ENCODE assay signal across 18 mouse cellular contexts in genomic region chr9:30944234-30944633, GRCm38 (mm10). TPM values are rescaled to one million over a fixed set of nuclear protein-coding genes. Genes with fewer than 3 reads are reported as not detected.
A peak's percentile ranks its signal among the peaks of the same experiment; 100 is the strongest.
DNase-seq lines count a peak whose midpoint lies in the region; ATAC-seq and TF ChIP-seq lines count a peak whose summit lies in the region.
"Had no signal": no experiment of that assay in that cellular context is flagged by ENCODE, and none has a peak within 500 bp of the region (broad histone marks: within the 10 kb centered on the region; RNA-seq: fewer than 3 reads in every experiment).

No protein-coding gene starts in this region.

- peaks cover 66% of the 10 kb centered on the region for H3K27me3 ChIP-seq in heart, embryonic 12.5 days (replicated peaks)
- peaks cover 48% of the 10 kb centered on the region for H3K27me3 ChIP-seq in lung, postnatal 0 days (replicated peaks; ENCODE audit: insufficient read depth, low read length)
- H3K27me3 ChIP-seq in intestine, embryonic 14.5 days (replicated peaks; ENCODE audit: control insufficient read depth, insufficient read depth, low read length), result peaks cover 45% of the 10 kb centered on the region
- peaks cover 3% of the 10 kb centered on the region; the same call in 1 of the 2 replicates for H3K27me3 ChIP-seq in stomach, postnatal 0 days (ENCODE audit: control insufficient read depth, insufficient read depth, low read length)

- no peak for DNase-seq in heart, postnatal 25 days (ENCODE audit: low spot score)
- DNase-seq in lung, postnatal 0 days (ENCODE audit: low spot score), result no peak
- no peak for DNase-seq in lung, adult 18-20 months
- DNase-seq in intestine, embryonic 14.5 days (ENCODE audit: low spot score), result no peak
- no peak for DNase-seq in stomach, postnatal 0 days (ENCODE audit: low spot score)
- no peak for DNase-seq in MN1 (ENCODE audit: low spot score)
- DNase-seq: adrenal gland, postnatal 10 days; heart, postnatal 36 days; kidney, postnatal 10 days; right cerebral cortex, postnatal 25 days had no signal

- H3K4me2 ChIP-seq in heart, embryonic 12.5 days, result peak overlapping the region; percentile 99
- H3K4me2 ChIP-seq in lung, postnatal 0 days (replicated peaks; ENCODE audit: low read depth, low read length), result peak overlapping the region; percentile 88
- H3K4me2 ChIP-seq in intestine, embryonic 14.5 days (ENCODE audit: low read length), result peak overlapping the region; percentile 88
- H3K4me2 ChIP-seq in stomach, postnatal 0 days (replicated peaks; ENCODE audit: low read depth), result peak overlapping the region; percentile 95
- H3K4me2 ChIP-seq: liver, embryonic 12.5 days had no signal

- no peaks in the 10 kb centered on the region for H3K36me3 ChIP-seq in heart, embryonic 12.5 days
- no peaks in the 10 kb centered on the region for H3K36me3 ChIP-seq in lung, postnatal 0 days (ENCODE audit: insufficient read depth, low read length)
- no peaks in the 10 kb centered on the region for H3K36me3 ChIP-seq in intestine, embryonic 14.5 days (ENCODE audit: control insufficient read depth, insufficient read depth, low read length)
- H3K36me3 ChIP-seq in stomach, postnatal 0 days (ENCODE audit: control insufficient read depth, insufficient read depth, low read length), result no peaks in the 10 kb centered on the region
- H3K36me3 ChIP-seq: liver, embryonic 12.5 days; midbrain, embryonic 10.5 days had no signal

- no peak for TF ChIP-seq EP300 in lung, postnatal 0 days (IDR thresholded peaks at IDR 0.05)
- no peak for TF ChIP-seq EP300 in stomach, postnatal 0 days (optimal IDR thresholded peaks at IDR 0.05)

- intact Hi-C loops in heart, postnatal 25 days (cut with DNase I), result no loop called here

- no peak overlapping the region for H3K9ac ChIP-seq in heart, embryonic 12.5 days
- H3K9ac ChIP-seq in lung, postnatal 0 days (replicated peaks; ENCODE audit: low read depth), result no peak overlapping the region
- no peak overlapping the region for H3K9ac ChIP-seq in intestine, embryonic 14.5 days (ENCODE audit: low read length)
- H3K9ac ChIP-seq in stomach, postnatal 0 days (ENCODE audit: low read length), result no peak overlapping the region; the same call in 1 of the 2 replicates
- H3K9ac ChIP-seq: liver, embryonic 12.5 days had no signal

- 39% methylated on average over 1 of the region's 1 CpGs for WGBS in heart, embryonic 12.5 days
- WGBS in lung, postnatal 0 days, result 25% methylated on average over 1 of the region's 1 CpGs
- WGBS in intestine, embryonic 14.5 days, result 30% methylated on average over 1 of the region's 1 CpGs
- WGBS in stomach, postnatal 0 days, result 20% methylated on average over 1 of the region's 1 CpGs

- H3K4me3 ChIP-seq in heart, embryonic 12.5 days, result peak overlapping the region; percentile 65
- H3K4me3 ChIP-seq in lung, postnatal 0 days (ENCODE audit: low read depth, low read length), result no peak overlapping the region
- H3K4me3 ChIP-seq in intestine, embryonic 14.5 days (ENCODE audit: low read depth, low read length), result peak overlapping the region; percentile 59
- H3K4me3 ChIP-seq in stomach, postnatal 0 days (ENCODE audit: low read depth, low read length), result peak overlapping the region; percentile 60
- H3K4me3 ChIP-seq: liver, embryonic 12.5 days had no signal

- peaks cover 18% of the 10 kb centered on the region for H3K4me1 ChIP-seq in heart, embryonic 12.5 days (replicated peaks)
- H3K4me1 ChIP-seq in lung, postnatal 0 days (ENCODE audit: insufficient read depth, low read depth, low read length), result peaks cover 7% of the 10 kb centered on the region; the same call in 1 of the 2 replicates
- no peaks in the 10 kb centered on the region; the same call in 1 of the 2 replicates for H3K4me1 ChIP-seq in intestine, embryonic 14.5 days (replicated peaks; ENCODE audit: control insufficient read depth, insufficient read depth, low read length)
- no peaks in the 10 kb centered on the region for H3K4me1 ChIP-seq in stomach, postnatal 0 days (replicated peaks; ENCODE audit: control insufficient read depth, insufficient read depth)

- H3K9me3 ChIP-seq in heart, embryonic 12.5 days (replicated peaks), result no peaks in the 10 kb centered on the region
- no peaks in the 10 kb centered on the region for H3K9me3 ChIP-seq in lung, postnatal 0 days (ENCODE audit: low read length)
- H3K9me3 ChIP-seq in intestine, embryonic 14.5 days (ENCODE audit: control insufficient read depth, low read length), result no peaks in the 10 kb centered on the region
- no peaks in the 10 kb centered on the region for H3K9me3 ChIP-seq in stomach, postnatal 0 days (ENCODE audit: control insufficient read depth, low read length)
- H3K9me3 ChIP-seq: liver, embryonic 12.5 days; midbrain, embryonic 10.5 days had no signal

- TF ChIP-seq CTCF in lung, postnatal 0 days (IDR thresholded peaks at IDR 0.05), result no peak
- TF ChIP-seq CTCF in stomach, postnatal 0 days (IDR thresholded peaks at IDR 0.05; ENCODE audit: low read depth), result no peak

- H3K27ac ChIP-seq in heart, embryonic 12.5 days (ENCODE audit: poor library complexity, severe bottlenecking), result no peak overlapping the region
- H3K27ac ChIP-seq in lung, postnatal 0 days (ENCODE audit: low read length), result no peak overlapping the region
- H3K27ac ChIP-seq in intestine, embryonic 14.5 days (ENCODE audit: low read depth), result no peak overlapping the region
- H3K27ac ChIP-seq in stomach, postnatal 0 days (replicated peaks), result no peak overlapping the region
- H3K27ac ChIP-seq: liver, embryonic 12.5 days; midbrain, embryonic 10.5 days had no signal

- ATAC-seq in heart, embryonic 12.5 days (ENCODE audit: insufficient number of reproducible peaks, low FRiP score), result no peak
- ATAC-seq in lung, postnatal 0 days, result no peak
- no peak for ATAC-seq in intestine, embryonic 14.5 days (replicated peaks; ENCODE audit: low FRiP score, low TSS enrichment, low read depth)
- ATAC-seq in stomach, postnatal 0 days (ENCODE audit: low FRiP score, low TSS enrichment), result no peak
- no peak for ATAC-seq in CD4-positive, CD25-positive, alpha-beta regulatory T cell, adult 4 months
- ATAC-seq: forebrain, embryonic 14.5 days; liver, embryonic 12.5 days had no signal

RNA-seq across cellular contexts. Expression of gene Adamts8, which starts 1.9 kb away (rescaled TPM):
- 14.8 and 17.5 TPM in 2 replicates for polyA plus RNA-seq in heart, embryonic 12.5 days (2016; fragmentation: Nextera tagmentation; extraction: Ambion mirVana)
- total RNA-seq in heart, postnatal 25 days (2021), result 1 to 10 TPM; 3.7 to 6.0 TPM
- 10.5 and 10.7 TPM in 2 replicates for polyA plus RNA-seq in lung, postnatal 0 days (2015; fragmentation: Nextera tagmentation; extraction: Ambion mirVana)
- 14.6 and 16.3 TPM in 2 replicates for polyA plus RNA-seq in intestine, embryonic 14.5 days (2014; fragmentation: Nextera tagmentation; extraction: Ambion mirVana)
- polyA plus RNA-seq in stomach, postnatal 0 days (2015; fragmentation: Nextera tagmentation; extraction: Ambion mirVana), result 7.8 and 8.8 TPM in 2 replicates
- under 1 TPM; 0.23 to 0.27 TPM for polyA plus RNA-seq in CD4-positive, CD25-positive, alpha-beta regulatory T cell, adult 4 months (2017; shearing (Covaris generic))
- total RNA-seq: common myeloid progenitor, adult 5-6 weeks; neutrophil, adult 5-6 weeks had no signal
- polyA plus RNA-seq: C2C12 had no signal

RNA-seq across cellular contexts. Expression of gene Adamts15, which starts 22.0 kb away (rescaled TPM):
- polyA plus RNA-seq in heart, embryonic 12.5 days (2016; fragmentation: Nextera tagmentation; extraction: Ambion mirVana), result 16.4 and 18.1 TPM in 2 replicates
- 10 to 100 TPM in 1 of 2 experiments, 1 to 10 TPM in 1; 8.3 to 10.6 TPM for total RNA-seq in heart, postnatal 25 days (2021)
- polyA plus RNA-seq in lung, postnatal 0 days (2015; fragmentation: Nextera tagmentation; extraction: Ambion mirVana), result 8.7 and 10.2 TPM in 2 replicates
- polyA plus RNA-seq in intestine, embryonic 14.5 days (2014; fragmentation: Nextera tagmentation; extraction: Ambion mirVana), result 7.3 and 7.8 TPM in 2 replicates
- polyA plus RNA-seq in stomach, postnatal 0 days (2015; fragmentation: Nextera tagmentation; extraction: Ambion mirVana), result 1.9 and 2.6 TPM in 2 replicates
- not detected for polyA plus RNA-seq in CD4-positive, CD25-positive, alpha-beta regulatory T cell, adult 4 months (2017; shearing (Covaris generic))
- total RNA-seq: common myeloid progenitor, adult 5-6 weeks; neutrophil, adult 5-6 weeks had no signal
- polyA plus RNA-seq: C2C12 had no signal
